Mouse (Mus musculus): ENCODE results near the gene Nfya.

Nfya gene

DNA sequence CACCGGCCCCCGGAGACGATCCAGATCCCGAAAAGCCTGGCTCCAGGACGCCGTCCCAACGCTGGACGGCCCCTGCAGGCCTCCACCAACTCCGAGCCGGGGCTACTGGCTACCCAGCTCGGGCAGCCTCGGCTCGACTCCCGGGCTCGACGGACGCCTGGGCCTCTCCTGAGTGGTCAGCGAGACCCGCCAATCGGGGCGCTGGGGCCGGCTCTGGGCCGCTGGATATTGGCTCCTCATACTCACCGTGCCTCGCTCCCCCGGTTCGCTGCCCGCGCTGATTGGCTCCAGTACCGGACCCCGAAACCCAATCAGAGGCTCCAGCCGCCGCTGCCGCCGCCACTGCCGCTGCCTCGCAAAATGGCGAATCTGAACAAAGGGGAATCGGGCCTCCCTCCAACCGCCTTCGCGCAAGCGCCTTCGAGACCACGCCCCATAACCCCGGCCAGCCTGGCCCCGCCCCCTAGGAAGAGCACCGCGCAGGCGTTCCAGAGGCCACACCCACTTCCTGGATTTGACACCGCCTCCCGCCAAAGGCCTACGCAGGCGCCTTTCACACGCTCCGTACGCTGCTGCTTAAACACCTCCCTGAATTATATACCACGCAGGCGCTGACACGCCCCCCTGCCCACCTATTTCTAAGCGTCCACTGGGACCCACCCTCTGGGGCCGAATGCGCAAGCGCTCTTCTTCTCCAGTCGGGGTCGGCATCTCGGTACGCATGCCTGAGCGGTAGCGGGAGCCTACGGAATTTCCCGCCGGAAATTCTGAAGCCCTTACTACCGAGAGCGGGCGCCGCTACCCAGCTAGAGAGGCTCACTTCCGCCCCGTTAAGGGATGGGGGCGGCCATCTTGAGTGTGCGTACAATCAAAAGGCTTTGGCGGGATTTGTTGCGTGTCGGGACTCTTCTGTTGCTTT is at the start of gene Nfya, which contains the start of gene Oard1:
Gene Nfya, minus strand, starts transcription at position 527 of the 919 bp plus-strand sequence.
Gene Oard1, plus strand, starts transcription at position 635 of the 919 bp plus-strand sequence.
- ATAC-seq (ENCODE audit: insufficient number of reproducible peaks, low FRiP score, low TSS enrichment): peak; percentile 90

DNA sequence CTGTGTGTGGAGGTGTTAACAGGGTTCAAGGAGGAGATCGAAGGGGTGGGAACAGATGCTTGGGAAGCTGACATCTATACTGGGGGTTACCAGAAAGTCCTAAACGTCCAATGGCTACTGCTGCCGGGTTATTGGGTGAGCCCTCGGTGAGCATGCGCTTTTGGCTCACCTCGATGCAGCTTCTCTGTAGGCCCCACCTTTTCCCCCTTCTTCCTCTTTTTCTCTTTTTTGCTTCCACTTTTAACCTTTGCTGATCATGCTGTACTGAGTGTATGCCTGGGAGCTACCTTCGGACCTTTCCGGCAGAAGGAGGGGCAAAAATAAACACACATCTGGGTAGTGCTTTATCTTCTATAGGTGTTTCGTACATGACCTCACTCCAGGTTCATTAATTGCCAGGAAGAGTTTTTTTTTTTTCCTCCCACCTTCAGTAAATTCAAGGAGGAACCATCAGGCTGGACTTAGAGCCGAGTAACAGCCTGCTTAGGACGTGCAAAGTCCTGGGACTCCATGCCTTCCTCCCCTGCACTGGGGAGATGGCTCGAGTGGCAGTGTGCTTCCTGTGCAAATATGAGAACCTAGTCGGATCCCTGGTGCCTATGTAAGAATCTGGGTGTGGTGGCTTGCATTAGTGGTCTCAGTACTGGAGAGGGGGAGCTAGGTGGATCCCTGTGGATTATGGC is 48.4 kb upstream of the Nfya start:
- no peak for ATAC-seq (ENCODE audit: insufficient number of reproducible peaks, low FRiP score, low TSS enrichment)

DNA sequence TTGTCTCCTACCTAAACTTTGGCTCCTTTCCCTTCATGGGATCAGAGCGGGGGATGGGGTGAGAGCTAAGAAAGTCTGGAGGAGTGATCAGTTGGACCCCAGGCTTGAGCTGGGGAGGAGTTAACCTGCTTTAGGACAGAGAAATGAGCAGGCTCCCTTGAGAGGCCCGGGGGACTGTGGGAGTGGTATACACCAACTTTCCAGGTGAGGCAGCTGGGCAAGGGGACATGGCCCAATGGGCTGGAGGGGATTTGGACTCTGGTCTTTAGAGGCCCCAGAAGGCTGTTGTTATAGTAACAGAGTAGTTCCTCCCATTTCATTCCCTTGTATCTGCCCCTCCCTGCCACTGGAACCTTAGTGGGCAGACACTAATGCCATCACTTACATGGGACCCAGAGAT is 46.2 kb upstream of the Nfya start:
- ATAC-seq (ENCODE audit: insufficient number of reproducible peaks, low FRiP score, low TSS enrichment): no peak

DNA sequence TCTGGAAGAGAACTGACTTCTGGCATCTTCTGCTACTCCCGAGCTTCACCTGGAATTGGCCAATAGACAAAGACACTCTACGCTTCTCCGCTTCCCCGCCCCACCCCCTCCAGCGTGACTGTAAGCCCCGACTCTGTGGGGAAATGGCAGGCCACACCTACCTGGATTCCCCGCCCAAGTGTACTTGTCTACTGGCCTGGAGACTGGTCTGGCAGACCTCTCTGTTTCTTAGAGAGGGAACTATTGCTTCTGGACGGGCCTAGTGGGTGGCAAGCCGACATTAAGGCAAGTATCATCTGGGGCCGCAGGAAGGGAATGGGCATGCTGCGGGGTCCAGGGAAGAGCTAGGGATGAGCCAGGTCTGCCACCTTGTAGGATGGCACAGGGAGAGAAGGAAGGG is 45.0 kb upstream of the Nfya start, which contains the start of gene Unc5cl:
Gene Unc5cl, plus strand, starts transcription at position 214 of the 400 bp plus-strand sequence.
- ATAC-seq (ENCODE audit: insufficient number of reproducible peaks, low FRiP score, low TSS enrichment): no peak

DNA sequence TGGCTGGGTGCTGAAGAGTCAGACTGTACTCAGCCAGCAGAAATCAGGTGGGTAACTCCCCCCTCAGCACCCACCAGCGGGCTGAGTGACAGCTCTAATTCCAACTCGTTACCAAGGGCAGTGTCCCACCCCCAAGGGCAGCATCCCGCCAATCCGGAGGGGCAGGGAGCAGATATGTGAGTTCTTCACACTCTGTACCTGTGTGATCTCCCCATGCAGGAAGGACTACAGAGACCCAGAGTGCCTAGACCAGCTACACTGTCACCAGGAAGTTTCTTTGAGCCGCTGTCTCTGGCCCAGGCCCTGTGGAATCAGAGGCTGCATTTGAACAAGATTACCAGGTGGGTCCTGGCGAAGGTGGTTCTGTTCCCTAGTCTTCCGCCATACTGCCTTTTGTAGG is 44.5 kb upstream of the Nfya start:
- no peak for ATAC-seq (ENCODE audit: insufficient number of reproducible peaks, low FRiP score, low TSS enrichment)

DNA sequence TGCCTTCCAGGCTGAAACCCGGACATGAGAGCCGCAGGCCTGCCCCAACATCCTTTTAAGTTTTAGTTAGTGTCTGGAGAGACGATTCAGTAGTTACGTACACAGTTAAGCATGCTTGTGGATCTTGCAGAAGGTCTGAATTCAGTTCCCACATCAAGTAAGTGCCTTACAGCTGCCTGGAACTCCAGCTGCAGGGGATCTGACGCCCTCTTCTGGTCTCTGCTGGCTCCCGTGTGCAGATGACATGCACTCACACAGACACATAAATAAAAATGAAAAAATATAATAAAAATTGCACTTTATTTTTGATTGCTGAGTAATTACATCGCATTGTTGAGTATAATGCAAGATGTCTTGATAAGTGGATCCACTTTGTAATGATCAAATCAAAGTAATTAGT is 43.8 kb upstream of the Nfya start:
- ATAC-seq (ENCODE audit: insufficient number of reproducible peaks, low FRiP score, low TSS enrichment): no peak

DNA sequence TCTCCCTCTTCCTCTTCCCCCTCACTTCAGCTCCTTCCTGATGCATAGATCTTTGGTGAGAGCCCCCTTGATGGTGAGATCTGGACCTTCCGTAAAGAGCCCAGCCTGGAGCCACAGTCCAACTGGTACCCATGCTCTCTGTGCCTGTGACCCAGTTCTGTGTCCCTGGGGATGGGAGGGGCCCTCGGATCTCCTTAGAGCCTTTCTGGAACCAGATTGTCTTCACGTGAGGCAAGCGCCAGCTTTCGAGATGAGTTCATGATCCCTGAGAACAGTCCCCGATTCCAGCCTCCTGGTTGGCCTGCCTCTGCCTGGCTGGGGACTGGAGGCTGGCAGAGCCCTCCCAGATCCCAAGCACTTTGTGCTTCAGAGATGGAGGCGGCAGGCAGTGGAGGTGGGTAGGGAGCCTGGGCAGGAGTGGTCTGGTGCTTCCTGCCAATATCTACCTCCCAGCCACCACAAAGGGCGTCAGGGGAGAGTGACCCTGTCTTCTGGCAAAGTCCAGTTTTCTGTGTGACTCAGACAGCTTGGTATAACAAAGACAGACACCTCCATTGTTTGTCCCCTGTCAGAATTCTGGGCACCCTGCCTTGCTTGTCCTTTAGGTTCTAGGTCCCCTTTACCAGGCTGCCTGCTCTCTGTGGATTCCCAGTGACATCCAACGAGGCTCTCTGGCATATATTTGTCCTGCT is 42.2 kb upstream of the Nfya start:
- ATAC-seq (ENCODE audit: insufficient number of reproducible peaks, low FRiP score, low TSS enrichment): no peak

DNA sequence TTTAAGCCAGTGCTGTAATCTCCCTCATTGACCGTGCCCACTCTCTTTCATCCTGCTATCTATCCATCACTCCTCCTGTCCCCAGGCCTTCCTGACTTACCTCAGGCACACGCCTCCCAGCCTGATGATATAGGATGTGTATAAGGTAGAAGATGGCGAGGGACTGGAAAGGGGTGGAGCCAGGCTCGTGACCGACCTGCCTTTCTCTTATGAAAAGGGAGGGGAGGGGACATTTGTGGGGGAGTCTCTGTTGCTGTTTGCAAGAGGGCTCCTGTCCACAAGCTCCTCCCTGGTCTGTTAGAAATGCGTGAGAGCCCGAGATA is 41.6 kb upstream of the Nfya start, which contains the start of gene Tspo2:
Gene Tspo2, minus strand, starts transcription at position 170 of the 323 bp plus-strand sequence.
- no peak for ATAC-seq (ENCODE audit: insufficient number of reproducible peaks, low FRiP score, low TSS enrichment)

DNA sequence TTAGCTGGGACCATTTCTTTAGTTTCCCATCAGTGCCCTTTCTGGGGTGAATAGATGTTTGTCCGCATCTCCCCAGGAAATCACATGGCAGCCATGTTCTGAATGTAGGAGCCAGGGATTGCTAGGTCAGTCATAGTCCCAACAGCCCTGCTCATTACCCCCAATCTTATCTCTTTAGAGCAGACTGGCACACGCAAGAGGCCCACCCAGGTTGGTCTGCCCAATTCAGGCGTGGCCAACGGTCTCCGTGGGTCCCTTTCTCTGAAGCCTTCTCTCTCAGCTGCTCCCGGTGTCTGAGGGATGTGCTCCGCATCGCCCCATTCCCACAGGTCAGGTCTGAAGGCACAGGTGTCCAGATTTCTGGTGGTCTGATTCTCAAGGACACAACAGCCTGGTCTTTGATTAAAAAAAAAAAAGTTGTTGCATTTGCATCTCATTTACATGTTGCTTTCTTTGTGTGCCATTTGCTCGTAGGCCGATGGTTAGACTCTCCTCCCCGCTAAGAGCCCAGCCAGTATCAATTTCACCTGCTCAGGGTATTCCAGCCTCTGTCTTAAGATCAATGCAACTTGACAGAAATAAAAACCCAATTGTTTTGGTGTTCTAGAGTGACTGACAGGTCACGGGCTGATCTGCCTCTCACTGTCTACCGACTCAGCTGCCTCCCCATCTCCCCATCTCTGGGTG is 41.1 kb upstream of the Nfya start:
- ATAC-seq (ENCODE audit: insufficient number of reproducible peaks, low FRiP score, low TSS enrichment): no peak

DNA sequence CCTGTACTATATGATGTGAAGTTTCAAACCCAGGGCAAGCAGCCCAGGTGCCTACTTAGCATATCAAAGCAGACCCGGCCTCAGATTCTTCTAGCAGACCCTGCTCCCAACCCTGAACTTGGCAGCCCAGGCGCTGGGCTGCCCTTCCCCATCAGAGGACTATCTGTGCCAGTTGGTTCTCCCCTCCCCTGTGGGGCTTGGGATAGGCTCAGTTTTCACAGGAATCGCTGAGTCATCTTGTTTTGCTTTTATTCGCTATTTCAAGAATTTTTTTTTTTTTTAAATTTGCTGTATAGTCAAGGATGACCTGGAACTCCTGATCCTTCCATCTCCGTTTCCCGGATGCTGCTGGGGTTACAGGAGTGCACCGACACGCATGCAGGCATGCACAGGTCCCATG is 38.0 kb upstream of the Nfya start:
- ATAC-seq (ENCODE audit: insufficient number of reproducible peaks, low FRiP score, low TSS enrichment): no peak

DNA sequence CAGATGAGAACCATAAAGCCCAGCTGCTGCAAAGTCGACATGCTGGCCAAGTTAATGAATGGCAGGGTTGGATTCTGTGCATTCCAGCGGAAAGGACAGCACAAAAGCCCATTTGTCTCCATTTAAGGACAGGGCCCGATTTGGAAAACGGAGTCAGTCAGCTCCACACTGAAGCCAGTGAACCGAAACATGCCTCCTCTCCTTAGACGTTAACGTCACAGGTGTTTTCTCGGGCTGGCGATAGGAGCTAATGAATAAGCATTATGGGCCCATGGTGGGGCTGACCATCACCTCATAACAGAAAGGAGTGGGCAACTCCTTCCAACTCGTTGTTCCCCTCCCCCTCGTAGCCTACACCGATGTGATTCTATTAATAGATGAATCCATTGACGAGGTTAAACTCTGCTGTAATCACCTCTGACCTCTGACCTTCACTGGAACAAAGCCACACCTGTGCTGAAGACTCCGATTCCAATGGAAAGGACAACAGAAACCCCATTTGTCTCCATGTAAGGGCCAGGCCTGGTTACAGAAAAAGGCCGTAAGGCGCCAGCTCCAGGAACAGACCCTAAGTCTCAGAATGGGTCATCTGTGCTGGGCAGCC is 33.9 kb upstream of the Nfya start:
- no peak for ATAC-seq (ENCODE audit: insufficient number of reproducible peaks, low FRiP score, low TSS enrichment)

DNA sequence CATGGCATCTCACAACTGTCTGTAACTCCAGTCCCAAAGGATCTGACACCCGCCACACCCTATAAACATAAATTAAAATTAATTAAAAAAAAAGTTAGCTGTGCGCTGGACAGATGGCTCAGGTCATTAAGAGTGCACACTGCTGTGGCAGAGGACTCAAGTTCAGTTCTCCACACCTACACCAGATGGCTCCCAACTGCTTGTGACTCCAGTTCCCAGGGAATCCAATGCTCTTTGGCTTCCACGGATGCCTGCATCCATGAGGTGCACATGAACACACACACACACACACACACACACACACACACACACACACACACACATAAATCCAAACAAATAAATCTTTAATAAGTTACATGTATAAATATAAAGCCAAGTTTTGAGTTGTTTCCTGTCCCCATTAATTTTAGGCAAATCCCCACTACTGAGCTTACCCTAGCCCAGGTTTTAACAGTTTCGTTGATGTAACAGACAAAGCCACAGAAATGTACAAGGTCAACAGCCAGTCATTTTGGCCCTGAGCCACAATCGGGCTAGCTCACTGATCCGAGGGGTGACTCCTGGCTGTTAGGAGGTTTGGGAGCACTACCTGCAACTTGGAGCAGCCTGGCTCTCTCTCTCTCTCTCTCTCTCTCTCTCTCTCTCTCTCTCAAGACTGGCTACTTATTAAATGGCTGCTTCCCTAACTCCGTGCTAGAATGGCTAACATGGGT is 33.2 kb upstream of the Nfya start:
- no peak for ATAC-seq (ENCODE audit: insufficient number of reproducible peaks, low FRiP score, low TSS enrichment)

DNA sequence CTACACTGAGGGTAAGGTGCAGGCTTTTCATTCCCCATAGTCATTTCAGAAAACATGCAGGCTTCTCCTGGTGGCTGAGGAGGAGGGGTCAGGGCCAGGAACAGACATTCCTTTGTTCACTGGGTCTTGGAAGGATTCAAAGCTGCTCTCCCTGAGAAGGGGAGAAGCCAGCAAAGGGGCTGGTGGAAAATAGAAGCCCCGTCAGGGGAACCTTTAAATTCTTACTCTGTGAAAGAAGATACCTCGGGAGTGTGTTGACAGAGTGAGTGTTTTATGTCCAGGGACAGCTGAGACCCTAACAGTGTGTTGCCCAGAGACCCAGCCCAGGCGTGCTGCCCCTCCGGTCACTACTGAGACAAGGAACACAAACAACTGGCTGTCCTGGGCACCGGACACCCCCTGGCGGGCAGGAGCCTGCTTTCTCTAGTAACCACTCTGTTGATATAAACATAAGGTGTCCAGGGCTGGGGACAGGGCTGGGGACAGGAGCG is 27.8 kb upstream of the Nfya start:
- no peak for ATAC-seq (ENCODE audit: insufficient number of reproducible peaks, low FRiP score, low TSS enrichment)

DNA sequence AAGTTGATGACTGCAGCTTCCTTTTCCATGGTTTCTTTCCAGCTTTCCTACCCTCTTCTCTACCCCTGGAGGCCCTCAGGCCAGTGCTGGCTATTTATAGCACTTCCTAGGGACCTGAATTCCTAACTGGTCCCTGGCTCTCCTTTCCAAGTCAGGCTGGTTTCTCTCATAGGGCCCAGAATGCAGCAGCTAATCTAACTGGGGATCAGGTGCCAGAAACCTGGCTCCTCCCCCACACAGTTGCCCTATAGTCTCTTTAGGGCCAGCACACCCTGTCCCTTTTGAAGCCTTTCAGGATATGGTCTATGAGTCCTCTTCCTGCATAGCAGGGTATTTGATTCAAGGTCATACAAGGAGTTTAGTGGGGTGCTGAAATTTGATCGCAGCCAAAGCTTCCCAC is 26.8 kb upstream of the Nfya start:
- ATAC-seq (ENCODE audit: insufficient number of reproducible peaks, low FRiP score, low TSS enrichment): no peak

DNA sequence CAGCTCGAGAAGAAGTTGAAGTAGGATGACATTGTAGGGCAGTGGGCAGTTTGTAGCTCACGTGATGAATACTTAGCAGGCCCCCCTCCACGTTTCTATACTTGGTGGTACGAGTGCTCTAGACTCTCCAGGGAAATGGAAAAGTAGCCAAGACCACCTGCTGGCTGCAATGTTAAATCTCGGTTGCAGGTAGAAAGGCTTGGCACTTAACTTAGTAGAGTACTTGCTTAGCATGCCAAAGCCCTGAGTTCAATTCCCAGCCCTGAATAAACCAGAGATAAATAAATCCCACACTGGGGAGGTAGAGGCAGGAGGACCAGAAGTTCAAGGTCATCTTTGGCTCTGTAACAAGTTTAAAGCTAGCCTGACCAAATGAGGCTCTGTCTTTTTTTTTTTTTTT is 24.8 kb upstream of the Nfya start:
- no peak for ATAC-seq (ENCODE audit: insufficient number of reproducible peaks, low FRiP score, low TSS enrichment)

DNA sequence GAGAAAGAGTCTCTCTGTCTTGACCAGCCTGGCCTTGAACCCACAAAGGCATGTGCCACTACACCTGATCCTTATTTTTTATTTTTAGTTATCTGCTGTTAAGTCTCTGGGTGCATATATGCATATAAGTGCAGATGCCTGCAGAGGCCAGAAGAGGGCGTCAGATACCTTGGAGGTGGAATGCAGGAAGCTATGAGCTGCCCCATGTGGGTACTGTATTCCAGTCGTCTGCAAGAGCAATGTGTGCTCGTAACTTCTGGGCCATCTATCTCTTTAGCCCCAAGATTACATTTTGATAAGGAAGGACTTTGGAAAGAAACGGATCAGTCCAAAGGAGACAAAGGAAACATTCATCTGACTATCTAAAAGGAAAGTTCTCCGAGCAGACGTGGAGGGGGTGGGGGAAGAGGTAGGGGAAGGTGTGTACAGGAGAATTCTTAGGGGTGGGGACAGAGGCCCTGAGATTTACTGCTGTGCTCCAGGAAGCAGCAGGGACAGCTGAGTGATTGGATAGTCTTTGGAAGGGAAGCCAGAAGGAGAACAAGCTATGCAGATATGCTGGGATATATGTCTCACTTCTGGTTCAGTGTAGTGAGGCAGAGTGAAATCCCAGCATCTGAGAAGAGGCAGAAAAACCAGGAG is 24.1 kb upstream of the Nfya start:
- no peak for ATAC-seq (ENCODE audit: insufficient number of reproducible peaks, low FRiP score, low TSS enrichment)

DNA sequence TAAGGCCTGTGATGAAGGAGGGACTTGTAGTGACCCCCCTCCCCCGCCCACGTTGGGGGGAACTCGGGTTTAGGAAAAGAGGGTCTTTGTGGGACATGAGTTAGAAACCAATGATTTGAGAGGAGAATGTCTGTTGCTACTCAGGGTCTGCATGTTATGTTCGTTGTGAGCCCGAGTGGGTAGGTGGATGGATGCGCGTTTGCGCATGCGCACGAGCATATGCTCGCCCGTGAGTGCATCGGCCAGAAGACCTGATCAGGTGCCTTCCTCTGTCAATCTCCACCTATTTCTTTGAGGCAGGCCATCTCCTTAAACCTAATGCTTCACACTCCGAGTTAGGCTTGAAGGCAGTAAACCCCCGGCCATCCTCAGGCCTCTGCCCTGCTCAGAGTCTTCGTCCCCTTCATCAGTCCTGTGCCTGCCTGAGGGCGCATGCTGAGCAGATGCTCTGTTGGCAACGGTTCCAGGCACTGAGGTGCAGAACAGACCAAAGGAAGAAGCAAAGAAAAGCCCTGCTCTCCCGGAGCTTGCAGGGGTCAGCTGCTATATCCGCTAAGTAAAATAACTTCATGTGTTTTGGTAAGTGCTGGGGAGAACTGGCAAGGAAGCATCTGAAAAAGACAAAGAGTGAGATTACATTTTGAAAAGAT is 23.4 kb upstream of the Nfya start:
- ATAC-seq (ENCODE audit: insufficient number of reproducible peaks, low FRiP score, low TSS enrichment): no peak
